Mouse (Mus musculus): ENCODE results near the gene C1qtnf3.

Gene C1qtnf3

DNA sequence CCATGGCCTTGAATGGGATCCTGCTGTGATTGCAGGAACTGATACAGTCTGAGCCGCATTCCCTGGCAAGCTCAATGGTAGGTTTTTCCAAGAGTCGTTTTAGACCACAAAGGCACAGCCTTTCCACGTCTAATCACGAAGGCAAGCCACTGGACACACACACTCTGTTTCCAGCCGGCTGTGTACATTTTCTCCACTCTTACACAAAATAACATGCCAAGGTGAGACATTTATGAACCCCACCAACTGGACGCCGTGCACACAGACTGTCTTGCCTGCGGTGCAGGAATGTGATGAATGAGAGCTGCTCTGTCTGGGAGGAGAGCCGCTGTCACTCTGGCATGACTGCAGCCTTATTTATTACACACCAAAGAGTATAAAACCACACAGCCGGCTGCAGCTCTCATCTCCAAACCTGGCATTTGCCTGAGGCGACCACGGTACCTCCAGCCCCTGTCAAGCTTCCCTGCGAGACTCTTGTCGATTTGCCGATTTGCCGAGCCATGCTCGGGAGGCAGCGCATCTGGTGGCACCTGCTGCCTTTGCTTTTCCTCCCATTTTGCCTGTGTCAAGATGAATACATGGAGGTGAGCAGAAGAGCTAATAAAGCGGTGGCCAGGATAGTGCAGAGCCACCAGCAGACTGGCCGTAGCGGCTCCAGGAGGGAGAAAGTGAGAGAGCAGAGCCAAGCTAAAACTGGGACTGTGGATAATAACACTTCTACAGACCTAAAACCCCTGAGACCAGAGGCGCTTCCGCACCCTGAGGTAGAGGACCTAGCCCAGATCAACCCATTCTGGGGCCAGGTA is at the start of gene C1qtnf3:
TSS of gene C1qtnf3 (plus strand) at position 382 of the 809 bp plus-strand sequence.
- no peak for DNase-seq (ENCODE audit: low spot score in 2 of 2)

DNA sequence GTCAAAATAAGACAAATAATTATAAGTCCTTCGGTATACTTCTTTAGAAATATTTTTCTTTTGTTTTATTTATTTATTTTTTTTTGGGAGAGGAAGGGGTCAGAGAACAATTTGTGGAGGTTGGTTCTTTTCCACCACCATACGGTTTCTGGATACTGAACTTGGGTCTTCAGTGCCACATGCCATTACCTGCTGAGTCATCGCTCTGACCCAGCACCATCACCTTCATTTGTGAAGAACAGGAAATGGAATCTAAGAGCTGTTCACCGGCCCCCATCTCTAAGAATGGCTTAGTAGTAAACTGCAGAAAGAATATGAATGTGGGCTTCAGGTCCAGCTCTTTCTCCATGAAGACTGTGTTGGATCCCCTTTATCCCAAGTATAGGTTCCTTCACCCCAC is 49.8 kb upstream of the C1qtnf3 start:
- DNase-seq (ENCODE audit: low spot score in 2 of 2): no peak

DNA sequence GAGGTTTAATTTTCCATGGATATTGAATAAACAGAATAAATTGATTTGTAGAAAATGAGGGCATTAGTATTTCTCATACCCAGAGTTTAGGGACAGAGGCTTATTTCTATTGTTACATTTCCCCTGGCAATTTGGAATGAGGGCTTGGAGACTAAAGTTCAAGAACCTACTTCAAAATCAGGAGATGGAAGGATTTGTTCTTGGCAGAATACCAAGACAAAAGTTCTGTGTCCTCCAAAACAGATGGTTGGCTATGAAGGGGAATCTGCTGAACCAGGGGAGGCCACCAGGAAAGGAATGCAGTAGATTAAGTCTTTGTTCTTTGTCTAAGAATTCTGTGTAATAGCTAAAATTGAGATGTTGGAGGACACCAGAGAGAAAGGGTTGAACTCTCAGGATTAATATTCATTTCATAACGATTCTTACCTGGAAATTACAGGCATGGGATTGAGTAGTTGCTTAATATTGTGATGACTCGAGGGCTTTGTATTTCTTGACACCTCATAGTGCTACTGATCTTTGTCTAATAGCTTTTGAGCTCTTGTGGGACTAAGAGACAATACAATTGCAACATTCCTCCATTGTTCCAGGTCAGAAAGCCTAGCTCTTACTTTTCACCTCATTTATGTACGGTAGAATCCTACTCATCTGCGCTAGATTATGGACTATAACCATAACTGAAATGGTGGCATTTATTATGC is 35.4 kb upstream of the C1qtnf3 start:
- no peak for DNase-seq (ENCODE audit: low spot score in 2 of 2)

DNA sequence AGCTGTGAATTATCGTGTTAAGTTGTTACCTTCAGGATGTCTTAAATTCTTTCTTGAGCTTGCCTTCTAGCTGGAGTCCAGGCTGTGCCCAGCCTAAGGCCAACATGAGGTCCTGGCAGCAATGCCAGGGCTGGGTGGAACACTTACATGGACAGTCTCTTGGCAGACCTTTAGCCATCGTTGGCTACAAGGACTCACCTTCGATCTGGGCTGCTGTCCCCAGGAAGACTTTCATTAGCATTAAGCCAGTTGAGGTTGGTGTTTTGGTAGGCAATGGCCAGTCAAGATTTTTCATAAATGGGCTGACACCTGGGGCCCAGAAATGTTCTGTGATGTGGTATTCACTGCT is 34.8 kb upstream of the C1qtnf3 start:
- no peak for DNase-seq (ENCODE audit: low spot score in 2 of 2)

DNA sequence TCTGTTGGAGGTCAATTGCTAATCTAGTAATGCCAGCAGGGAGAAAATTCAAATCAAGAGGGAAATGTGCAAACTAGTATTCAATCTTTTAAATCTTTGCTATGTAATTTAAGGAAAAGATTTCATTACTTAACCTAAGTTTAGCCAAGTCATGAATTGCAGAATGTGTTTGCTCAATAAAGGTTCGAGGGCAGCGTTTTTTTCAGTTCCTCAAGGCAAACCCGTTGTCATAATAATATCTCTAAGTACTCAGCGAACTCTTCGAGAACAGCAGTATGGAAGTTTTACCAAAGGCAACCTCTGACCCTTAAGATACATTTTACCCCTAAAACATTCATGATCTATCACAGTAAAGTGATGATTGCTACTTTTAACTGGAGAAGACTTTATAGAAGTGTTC is 31.9 kb upstream of the C1qtnf3 start:
- no peak for DNase-seq (ENCODE audit: low spot score in 2 of 2)

DNA sequence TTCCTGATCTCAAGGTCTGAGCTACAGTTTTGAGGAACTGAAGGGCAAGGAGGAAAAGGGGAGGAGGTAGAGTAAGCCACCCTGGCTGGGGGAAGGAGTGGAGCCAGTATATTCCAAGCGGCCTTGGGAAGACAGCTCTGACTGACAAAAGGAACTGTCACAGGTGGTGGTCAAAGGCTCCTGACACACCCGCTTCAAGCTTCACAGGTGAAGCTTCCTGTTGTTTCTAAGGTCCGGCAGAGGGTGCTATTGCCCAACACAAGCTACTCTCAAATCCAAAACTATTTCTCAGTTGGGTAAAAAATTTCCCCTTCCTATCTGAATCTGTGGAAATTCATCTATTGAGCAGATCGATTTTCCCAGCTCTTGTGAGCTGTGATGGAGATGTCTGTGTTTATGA is 31.1 kb upstream of the C1qtnf3 start:
- no peak for DNase-seq (ENCODE audit: low spot score in 2 of 2)

DNA sequence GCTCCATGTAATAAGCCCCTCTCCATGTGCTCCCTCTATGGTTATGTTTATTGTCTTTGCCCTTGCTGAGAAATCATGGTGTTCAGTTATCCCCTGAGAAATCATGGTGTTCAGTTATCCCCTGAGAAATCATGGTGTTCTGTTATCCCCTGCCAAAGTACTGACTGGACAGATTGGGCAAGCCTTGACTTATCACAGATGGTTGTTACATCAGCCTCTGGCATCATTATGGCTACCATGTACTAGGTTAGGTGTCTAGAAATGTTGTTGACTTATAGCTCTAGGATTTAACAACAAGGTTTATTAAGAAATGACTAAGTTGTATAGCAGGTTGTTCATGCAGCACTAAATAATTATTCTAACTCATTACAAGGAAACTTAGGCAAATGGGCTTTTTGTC is 30.1 kb upstream of the C1qtnf3 start:
- no peak for DNase-seq (ENCODE audit: low spot score in 2 of 2)

DNA sequence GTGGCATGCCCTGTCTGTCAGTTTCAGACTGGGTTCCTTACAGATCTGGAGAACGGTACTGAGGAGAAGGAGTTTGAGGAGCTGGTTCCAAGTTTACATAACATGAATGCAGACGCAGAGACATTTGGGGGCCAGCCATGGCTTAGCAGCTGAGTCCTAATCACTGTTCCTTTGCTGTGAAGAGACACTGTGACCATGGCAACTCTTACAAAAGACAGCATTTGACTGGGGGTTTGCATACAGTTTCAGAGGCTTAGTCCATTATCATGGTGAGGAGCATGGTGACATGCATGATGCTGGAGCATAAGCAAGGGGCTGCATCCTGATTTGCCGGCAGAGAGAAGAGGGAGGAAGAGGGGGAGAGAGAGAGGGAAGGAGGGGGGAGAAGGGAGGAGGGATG is 29.6 kb upstream of the C1qtnf3 start:
- no peak for DNase-seq (ENCODE audit: low spot score in 2 of 2)

DNA sequence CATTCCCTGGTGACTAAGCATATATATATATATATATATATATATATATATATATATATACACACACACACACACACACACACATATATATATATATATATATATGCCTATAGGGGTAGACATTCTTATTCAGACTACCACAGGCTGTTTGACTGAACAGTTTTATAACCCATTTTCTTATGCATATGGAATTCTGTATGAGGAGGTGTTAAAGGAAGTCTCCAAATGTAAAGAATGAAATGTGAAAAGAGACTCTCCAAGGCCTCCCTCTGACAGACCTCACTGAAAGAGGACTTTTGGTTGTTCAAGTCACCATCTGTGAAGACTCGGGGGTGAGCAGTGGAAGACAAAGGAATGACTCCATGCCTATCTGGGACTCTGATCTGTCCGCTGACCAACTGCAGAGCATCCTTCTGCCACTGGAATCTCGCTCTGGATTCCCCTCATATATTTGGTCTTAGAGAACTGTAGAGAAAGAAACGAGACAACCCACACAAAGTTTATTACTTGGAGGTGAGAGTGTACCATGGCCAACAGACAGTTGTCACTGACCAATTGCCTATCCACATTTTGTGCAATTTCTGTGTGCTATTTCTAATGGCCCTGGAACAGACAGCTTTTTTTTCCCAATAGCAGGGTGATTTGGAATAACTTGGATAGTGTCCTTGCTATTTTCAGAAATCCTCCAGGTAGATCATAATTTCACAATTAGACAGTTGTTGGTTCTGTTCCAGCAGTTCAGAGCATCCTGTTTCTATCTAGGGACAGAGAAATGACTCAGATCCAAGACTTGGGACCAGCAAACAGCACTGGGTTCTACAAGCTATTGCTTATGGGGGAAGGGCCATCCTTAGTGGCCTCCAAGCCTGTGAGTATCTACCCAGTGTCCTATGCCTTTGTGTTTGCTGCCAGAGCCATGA is 28.8 kb upstream of the C1qtnf3 start:
- no peak for DNase-seq (ENCODE audit: low spot score in 2 of 2)

DNA sequence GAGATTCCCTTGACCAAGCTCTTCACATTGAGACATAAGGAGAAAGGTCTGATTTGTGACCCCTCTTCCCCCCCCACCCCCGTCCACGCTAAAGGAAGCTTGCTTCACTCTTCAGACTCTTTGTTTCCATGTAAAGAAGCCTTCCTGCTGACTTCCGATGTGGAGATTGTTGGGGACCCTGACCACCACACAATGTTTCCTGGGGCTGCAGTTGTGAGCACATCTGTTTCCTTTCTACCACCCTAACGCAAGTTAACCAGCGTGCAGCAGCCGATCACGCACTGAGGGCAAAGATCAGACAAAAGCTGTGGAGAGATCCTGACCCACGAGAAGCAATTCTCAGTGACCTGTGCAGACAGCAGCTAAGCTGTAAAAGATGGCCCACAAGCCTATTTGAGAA is 24.8 kb upstream of the C1qtnf3 start:
- no peak for DNase-seq (ENCODE audit: low spot score in 2 of 2)

DNA sequence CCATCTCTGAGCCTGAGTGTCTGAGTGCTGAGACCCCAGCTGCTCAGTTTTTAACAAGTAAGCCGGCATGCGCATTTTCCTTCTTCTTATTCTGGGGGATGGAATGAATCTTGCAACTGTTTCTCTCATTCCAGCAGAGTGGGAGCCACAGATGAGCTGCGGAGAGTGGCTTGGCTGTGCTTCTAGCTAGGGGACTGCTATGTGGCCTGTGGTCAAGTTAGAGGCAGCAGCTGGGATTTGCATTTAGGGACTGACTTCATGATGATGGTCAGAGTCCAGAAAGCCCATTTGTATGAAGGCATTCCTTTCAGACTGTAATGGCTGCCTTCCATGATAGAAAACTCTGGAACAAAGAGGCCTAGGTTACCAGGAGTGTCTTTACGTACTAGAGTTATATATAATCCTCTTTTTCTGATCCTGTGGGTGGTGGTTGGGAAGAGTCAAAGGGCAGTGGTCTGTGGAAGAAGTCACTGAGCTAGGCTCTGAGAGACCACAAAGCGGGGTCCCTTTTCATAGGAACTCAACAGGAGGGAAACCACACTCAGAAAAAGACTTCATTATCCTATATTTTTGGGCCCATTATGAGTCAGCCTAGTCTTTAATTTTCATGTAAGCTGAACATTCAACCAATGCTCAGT is 23.4 kb upstream of the C1qtnf3 start:
- DNase-seq (ENCODE audit: low spot score in 2 of 2): no peak

DNA sequence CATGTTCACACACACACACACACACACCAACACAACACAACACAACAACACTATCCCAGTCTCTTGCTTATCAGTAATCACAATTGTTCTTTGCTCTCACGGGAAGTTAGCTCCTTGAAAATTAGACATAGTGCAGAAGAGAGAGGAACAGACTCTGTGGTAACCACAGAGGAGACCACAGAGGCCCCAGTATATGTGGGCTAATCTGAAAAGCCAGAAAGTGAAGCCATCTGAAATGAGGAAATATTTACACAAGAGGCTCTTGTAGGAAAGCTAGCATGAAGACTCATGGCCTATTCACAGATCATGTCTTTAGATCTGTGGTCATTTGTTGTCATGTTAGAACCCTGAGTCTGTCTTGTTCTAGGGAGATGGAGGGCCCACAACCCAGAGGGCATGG is 18.2 kb upstream of the C1qtnf3 start:
- no peak for DNase-seq (ENCODE audit: low spot score in 2 of 2)

DNA sequence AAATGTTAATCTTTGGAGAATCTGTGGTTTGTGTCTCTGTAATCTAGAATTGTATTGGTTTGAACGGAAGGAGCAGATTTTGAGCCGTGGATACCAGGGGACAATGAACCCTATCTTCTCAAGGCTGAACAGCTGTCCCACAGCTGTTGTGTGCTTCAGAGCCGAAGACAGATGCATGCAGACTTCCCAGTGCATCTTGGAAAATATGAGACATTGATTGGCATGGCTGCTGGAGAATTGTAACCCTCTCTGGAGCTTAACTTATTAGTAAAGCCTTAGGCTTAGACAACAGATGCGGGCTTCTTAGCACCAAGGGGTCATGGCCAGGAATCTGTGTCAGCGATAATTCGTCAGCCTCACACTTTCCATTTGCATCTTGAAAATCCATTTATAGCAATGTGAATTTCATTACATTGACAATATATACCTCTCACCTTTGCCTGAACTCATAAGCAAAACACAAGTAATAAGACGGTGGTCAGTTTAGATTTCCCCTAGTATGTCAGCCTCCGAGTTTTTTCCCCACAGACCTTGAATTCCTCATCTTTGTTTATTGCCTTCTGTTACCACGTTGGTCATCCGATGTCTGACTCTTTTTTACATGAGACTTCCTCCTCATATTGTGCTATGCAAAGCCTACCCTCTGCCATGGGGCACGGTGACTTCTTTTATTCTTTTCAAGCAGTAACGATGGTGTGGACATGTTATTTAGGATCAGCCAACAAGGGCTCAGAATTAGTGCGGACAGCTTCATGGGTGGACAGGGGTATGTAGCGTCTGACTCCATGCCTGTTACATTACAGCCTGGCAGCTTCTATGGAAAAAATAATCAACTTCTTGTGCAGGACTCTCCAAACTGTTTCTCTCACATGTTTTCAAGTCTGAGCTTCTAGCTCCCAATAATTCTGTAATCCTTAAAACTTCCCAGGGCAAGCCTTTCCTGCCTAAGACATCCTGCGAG is 11.7 kb upstream of the C1qtnf3 start:
- no peak for DNase-seq (ENCODE audit: low spot score in 2 of 2)

DNA sequence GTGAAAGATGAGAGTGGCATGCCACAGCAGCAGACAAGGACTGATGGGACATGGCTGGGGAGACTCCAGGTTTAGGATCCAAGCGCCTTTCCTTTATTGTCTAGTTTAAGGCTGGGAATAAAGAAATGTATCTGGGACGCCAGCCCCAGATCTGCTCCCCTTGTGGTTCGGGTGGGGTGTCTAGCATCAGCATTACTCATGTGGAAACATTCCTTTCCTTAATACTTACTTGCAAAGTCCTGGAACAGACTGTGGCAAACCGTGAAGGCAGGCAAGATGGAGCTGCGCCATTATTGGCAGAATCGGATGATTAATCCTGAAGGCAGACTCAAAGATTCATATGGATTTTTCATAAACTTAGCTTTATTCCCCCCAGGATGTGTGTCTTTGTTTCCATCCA is 10.2 kb upstream of the C1qtnf3 start:
- no peak for DNase-seq (ENCODE audit: low spot score in 2 of 2)

DNA sequence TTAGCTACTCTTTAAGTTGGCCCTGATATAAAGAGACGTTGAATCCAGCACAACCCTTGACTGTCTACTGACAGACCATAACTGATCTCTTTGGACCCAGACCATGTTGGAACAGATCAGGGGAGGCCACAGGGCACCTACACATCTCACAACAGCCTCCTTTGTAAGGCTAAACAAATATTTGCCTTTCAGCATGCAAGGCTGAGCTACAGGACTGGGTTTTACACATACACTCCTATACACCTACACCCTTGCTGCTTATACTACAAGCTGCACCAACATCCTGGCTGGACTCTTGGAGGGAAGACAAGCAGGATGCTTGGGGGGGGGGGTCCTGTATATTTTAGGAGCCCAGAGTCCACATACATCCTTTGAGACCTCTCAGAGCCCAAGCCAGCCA is 4.3 kb upstream of the C1qtnf3 start:
- DNase-seq (ENCODE audit: low spot score in 2 of 2): no peak

DNA sequence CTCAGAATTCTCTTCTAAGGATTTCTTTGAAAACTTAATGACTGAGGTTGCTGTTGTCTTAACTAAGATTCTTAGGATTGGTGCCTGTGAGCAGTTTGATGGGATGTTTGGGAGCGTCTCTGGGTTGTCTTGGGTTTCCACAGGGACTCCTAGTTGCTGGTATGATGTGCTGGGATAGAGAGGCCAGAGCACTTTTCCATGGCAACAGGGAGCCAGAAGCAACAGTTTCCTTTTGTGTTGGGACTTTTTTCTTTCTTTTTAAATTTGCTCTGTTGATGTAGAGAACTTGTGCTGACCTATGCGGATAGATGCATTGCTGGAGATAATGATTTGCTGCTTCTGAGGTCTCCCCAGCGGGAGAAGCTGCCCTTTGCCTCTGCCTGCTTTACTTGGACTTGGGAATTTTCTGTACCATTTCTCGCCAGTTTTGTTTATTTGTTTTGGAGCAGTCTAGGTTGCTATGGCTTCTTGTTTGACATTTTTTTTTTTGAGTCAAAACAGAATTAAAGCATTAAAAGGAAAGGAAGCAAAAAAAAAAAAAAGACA is 701 bp downstream of the C1qtnf3 start:
- DNase-seq (ENCODE audit: low spot score in 2 of 2): no peak

DNA sequence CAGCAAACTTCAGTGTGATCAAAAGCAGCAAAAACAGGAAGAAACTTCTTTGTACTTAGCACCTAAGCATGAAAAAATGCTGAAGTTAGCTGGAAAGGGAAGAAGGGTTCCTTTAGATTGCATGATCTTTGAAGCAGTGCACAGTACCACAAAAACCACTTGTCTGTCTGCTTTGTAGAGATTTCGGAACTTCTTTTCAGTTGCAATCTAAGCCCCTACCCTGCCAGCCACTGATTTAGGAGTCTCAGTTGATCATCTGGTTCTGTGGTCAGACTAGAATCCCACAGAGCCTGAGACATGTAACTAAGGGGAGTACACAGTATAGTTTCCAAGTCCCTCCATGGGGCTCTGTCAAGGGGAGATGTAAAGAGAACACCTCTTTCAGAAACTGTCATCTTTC is 1.3 kb downstream of the C1qtnf3 start:
- DNase-seq (ENCODE audit: low spot score in 2 of 2): no peak

DNA sequence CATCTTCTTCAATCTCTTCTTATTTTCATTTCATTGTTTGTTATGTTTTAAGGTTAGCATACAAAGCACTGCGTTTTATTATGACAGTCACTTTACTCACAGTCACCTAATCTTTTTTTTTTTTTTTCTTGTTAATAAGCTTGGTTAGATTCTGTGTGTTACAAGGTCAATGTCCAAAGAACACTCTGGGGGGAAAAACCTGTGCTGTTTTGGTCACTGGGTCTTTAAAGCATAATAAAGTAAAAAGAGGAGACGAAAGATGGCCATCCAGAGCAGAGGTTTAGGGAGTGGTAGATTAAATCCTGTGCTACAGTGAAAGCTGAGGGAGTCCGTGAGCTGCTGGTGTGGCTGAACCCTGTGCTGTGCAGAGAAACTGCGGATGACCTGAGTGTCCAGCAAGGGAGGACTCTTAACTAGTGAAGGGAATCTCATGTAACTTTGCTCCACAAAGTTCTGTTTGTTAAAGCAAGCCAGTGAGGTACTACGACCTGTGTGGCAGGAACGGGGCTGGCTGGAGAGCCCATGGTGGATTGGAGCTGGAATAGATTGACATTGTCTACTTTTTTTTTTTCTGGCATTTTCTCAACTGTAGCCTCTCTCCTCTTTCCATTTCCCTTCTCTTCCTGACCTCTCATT is 2.4 kb downstream of the C1qtnf3 start:
- no peak for DNase-seq (ENCODE audit: low spot score in 2 of 2)

DNA sequence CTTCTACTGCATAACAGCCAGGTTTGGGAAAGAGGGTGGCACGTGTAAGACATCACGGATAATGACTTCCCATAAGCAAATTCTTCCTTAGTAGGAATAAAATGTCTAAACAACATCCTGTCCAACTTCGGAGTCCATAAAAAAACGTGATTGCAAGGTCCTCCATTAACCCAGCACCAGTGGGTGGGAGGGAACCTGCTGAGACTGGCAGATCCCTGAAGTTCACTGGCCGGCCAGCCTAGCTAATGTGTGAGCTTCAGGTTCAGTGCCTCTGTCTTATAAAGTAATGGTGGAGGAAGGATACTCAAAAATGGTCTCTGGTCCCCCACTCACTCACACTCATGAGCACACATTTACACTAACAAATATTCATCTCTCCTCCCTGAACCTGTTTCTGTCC is 3.0 kb downstream of the C1qtnf3 start:
- DNase-seq (ENCODE audit: low spot score in 2 of 2): no peak

DNA sequence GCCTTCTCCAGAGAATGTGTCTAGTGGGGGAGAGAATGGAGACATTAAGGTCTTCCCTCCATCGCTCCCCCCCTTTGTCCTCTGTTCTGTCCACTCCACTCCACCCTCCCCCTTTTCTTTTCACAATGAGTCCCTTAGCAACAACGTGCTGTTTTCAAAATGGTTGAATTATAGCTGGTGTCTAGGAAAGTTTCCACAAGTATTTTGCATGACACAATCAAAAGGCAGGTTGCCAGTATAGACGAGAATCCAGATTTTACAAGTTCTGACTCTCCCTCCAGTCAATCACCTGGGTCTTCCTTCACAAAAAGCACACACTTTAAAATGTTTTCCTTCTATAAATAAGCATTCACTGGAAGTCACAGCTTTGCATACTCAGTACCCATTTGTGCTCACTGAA is 4.6 kb downstream of the C1qtnf3 start:
- no peak for DNase-seq (ENCODE audit: low spot score in 2 of 2)

Measured in frontal cortex, postnatal 25 days (tissue).